Mouse (Mus musculus): Measurements from ENCODE around the gene Skiv2l. TPM values are rescaled to one million over a fixed set of nuclear protein-coding genes. Genes with fewer than 3 reads are reported as not detected.

The Skiv2l gene
- 4.8 and 9.8 TPM in 2 replicates for total RNA-seq (2015; ENCODE audit: low replicate concordance)
- 16.0 and 20.4 TPM in 2 replicates for total RNA-seq (2017; ENCODE audit: low replicate concordance)

GRCm38 (mm10) chr17:34849722-34850516 is at the start of gene Skiv2l, which contains the start of gene Nelfe:
Skiv2l (minus strand) TSS chr17:34850210.
Nelfe (plus strand) TSS chr17:34850391.
- peak; percentile 96 for ATAC-seq (replicated peaks; ENCODE audit: low FRiP score, poor library complexity, severe bottlenecking)

DNA sequence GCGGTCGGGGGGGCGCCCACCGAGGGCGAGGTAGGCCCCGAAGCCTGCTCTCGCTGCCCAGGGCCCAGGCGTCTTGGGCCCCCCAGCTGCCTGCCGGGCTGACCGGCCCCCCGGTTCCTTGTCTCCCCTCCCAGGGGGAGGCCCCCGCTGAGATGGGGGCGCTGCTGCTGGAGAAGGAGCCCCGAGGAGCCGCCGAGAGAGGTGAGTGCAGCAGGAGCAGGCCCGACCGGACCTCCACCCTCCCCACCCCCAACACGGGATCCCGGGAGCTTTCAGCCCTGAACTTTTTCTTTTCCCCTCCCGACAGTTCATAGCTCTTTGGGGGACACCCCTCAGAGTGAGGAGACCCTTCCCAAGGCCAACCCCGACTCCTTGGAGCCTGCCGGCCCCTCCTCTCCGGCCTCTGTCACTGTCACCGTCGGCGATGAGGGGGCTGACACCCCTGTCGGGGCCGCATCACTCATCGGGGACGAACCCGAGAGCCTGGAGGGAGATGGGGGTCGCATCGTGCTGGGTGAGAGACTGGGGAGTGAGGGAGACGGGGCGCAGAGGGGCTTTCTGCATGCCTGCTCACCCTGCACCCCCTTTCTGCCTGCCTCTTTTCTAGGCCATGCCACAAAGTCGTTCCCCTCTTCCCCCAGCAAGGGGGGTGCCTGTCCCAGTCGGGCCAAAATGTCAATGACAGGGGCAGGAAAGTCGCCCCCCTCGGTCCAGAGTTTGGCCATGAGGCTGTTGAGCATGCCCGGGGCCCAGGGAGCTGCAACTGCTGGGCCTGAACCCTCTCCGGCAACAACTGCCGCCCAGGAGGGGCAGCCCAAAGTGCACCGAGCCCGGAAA is 49.3 kb upstream of the Skiv2l start:
- ATAC-seq (replicated peaks; ENCODE audit: low FRiP score, poor library complexity, severe bottlenecking) = no peak

- no peak for ATAC-seq (replicated peaks; ENCODE audit: low FRiP score, poor library complexity, severe bottlenecking)
These were observed 48.7 kb upstream of the Skiv2l start for GRCm38 (mm10) chr17:34898706-34899052.

DNA sequence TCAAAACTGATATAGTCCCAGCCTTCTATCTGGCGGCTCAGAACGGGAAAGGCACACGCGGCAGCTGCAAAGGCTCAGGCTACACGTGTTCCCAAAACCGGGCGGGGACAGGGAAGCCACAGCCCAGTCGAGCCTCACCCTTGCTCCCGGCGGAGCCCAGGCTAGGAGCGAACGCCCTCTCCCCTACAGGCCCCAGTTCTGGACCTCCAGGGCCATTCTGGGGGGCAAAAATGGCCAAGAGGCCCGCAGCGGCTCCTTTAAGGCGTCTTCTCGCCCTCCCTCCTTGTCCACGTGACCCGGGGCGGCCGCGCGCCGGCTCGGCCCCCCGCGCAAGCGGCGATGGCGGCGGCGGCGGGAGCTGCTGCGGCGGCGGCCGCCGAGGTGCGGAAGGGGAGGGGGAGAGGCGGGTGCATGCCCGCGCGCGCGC is 48.2 kb upstream of the Skiv2l start, which contains the start of the genes C2 and Ehmt2:
Gene C2, minus strand, starts transcription at position 106 of the 427 bp plus-strand sequence.
Gene Ehmt2, plus strand, starts transcription at position 310 of the 427 bp plus-strand sequence.
- peak; percentile 60 for ATAC-seq (replicated peaks; ENCODE audit: low FRiP score, poor library complexity, severe bottlenecking)

DNA sequence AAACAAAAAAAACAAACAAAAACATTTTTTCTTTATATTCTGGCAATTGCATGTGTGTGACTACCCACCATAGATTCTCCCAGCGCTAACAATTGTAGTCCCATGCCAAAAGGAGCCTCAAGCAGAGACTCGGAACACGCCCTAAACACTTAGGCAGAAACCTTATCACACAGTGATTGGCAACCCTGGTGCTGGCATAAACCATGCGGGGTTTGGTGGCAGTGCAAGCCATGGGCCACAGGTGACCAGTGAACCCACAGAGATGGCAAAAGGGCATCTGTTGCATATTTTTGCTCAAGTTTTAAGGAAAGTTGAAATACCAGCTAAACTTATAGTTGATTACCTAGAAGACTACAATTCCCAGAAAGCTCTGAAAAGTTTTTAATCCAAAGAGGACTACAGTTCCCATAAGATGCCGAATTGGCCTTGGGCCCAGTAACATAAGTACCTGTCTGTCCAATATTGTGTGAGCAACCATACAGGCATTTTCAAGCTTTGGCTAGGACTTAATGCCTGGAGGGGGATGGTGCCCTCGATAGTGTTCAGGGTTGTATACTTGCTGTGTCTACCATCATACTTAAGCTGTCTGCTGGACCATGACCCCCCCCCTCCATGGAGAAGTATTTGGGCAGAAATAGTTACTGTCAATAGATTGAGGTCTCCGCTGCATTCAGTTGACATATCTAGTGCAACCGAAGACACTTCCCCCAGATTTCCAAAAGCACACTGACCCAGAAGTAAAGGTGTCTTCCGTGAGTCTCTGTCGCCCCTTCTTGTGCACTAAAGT is 47.6 kb upstream of the Skiv2l start:
- no peak for ATAC-seq (replicated peaks; ENCODE audit: low FRiP score, poor library complexity, severe bottlenecking)

GRCm38 (mm10) chr17:34896366-34896765 is 46.4 kb upstream of the Skiv2l start:
- no peak for ATAC-seq (replicated peaks; ENCODE audit: low FRiP score, poor library complexity, severe bottlenecking)

DNA sequence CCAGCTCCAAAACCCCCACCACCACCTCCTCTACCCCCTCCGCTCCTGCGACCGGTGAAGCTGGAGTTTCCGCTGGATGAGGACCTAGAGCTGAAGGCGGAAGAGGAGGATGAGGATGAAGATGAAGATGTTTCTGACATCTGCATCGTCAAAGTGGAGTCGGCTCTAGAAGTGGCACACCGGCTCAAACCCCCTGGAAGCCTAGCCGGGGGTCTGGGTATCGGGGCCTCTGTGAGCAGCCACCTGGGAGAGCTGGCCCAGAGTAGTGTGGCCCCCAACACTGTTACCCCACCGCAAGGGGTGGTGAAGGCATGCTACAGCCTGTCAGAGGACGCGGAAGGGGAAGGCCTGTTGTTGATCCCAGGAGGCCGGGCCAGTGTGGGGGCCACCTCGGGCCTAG is 45.7 kb upstream of the Skiv2l start:
- ATAC-seq (replicated peaks; ENCODE audit: low FRiP score, poor library complexity, severe bottlenecking) = no peak

DNA sequence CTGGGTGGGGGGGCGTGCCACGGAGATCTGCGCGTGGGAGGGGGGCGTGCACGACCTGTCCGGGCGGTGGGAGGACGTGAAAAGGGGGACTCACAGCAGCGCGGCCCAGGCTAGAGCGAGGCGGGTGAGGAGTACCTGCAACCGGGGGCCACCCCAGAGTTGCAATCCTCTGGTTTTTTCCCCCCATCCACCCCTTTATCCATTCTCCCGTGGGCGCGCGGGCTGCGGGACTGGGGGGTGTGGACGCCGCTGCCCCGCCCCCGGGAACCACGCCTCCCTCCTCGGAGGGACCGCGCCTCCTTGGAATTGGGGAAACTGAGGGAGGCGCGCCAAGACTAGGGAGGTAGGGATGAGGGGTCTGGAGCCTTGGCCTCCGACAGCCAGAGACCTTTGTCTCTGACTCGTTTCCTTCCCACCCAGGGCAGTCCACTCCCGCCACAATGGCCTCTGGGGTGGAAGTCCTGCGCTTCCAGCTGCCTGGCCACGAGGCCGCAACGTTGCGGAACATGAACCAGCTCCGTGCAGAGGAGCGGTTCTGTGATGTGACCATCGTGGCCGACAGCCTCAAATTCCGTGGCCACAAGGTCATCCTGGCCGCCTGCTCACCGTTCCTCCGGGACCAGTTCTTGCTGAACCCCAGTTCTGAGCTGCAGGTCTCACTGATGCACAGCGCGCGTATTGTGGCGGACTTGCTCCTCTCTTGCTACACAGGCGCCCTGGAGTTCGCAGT is 45.0 kb upstream of the Skiv2l start:
- no peak for ATAC-seq (replicated peaks; ENCODE audit: low FRiP score, poor library complexity, severe bottlenecking)

DNA sequence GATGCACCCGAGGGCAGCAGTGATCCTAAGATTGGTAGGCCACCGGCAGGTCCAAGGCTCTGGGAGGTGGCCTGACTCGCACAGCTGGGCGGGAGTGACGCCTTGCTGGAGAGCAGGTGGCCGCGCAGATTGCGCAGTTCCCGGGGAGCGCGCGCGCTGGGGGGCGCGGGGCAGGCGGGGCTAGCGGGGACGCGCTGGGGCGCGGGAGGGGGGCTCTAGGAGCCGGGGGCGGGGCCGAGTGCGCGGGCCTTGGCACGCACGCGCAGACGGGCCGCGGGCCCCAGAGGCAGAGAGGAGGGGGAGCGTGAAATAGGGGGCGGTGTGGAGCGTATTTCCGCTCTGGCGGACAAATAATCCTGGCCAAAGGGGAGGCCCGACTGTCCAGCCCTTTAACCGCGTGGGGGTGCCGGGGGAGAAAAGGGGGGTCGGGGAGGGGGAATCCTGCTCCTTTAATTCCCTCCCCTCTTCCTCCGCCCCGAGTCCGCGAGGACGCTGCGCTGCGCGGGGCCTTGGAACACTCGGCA is 44.1 kb upstream of the Skiv2l start:
- ATAC-seq (replicated peaks; ENCODE audit: low FRiP score, poor library complexity, severe bottlenecking) = peak; percentile 63

DNA sequence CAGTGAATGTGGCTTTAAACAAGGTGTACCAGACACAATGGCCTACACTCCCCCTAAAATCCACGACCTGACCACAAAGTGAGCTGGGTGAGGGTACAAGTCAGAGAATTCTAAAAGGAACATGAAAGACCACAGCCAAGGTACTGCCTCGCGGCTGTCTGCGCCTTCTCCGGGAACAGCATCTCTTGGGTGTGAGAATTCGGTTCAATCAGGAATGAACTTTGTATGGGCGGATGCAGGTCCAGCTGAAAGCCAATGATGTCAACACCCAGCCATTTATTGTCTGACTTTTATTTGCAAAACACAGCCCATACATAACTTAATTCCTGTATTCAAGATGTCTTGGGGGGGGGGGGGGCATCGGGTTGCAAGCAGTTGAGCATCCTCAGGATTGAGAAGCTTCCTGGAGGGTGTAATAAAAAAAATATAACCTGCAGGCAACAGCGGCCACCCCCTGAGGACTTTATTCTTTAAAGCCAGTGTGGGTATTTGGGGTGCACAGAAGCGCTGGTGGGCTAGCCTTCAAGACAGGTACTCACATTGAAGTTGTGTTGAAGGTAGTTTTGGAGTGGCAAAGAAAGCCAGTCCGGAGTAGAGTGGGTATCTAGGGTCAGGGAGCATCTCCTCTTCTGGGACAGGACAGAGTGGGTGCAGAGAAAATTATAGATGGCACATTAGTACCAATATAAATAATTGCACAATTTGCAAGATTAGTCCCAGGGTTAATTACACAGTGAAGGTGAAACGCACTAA is 43.2 kb upstream of the Skiv2l start:
- no peak for ATAC-seq (replicated peaks; ENCODE audit: low FRiP score, poor library complexity, severe bottlenecking)

DNA sequence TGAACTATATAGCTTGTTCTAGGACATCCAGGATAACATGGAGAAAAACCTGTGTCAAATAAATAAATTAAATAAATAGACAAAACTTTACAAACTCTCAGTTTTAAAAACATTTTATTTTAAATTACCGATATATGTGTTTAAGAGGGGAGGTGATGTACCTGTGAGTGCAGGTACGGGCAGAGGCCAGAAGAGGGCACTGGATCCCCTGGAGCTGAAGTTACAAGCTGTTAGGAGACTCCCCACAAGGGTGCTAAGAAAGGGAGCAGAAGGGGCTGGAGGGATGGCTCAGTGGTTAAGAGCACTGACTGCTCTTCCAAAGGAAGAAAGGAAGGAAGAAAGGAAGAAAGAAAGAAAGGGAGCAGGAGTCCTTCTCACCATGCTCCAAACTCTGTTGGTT is 41.4 kb upstream of the Skiv2l start:
- no peak for ATAC-seq (replicated peaks; ENCODE audit: low FRiP score, poor library complexity, severe bottlenecking)

- ATAC-seq (replicated peaks; ENCODE audit: low FRiP score, poor library complexity, severe bottlenecking) = no peak
These were observed 40.2 kb upstream of the Skiv2l start for GRCm38 (mm10) chr17:34890074-34890743.

DNA sequence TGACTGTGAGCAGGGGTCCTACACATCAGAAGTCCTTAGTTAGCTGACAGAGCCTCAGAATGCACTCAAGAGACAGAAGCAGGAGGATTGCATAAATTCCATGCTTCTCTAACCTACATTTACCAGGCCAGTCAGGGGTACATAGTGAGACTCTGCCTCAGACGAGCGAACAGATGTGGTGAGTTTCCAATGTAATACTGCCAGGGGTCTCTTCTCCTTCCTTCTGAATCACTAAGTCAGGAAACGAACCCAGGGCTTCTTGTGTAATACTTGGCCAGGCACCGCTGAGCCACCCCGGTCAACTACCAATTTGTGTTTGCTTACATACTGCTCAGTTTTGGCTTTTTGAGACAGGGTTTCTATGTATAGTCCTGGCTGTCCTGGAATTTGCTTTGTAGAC is 37.9 kb upstream of the Skiv2l start:
- ATAC-seq (replicated peaks; ENCODE audit: low FRiP score, poor library complexity, severe bottlenecking) = no peak

- no peak for ATAC-seq (replicated peaks; ENCODE audit: low FRiP score, poor library complexity, severe bottlenecking)
These were observed 35.6 kb upstream of the Skiv2l start for GRCm38 (mm10) chr17:34885615-34886014.

GRCm38 (mm10) chr17:34884704-34885103 is 34.7 kb upstream of the Skiv2l start:
- no peak for ATAC-seq (replicated peaks; ENCODE audit: low FRiP score, poor library complexity, severe bottlenecking)

- no peak for ATAC-seq (replicated peaks; ENCODE audit: low FRiP score, poor library complexity, severe bottlenecking)
These were observed 33.3 kb upstream of the Skiv2l start for GRCm38 (mm10) chr17:34883332-34883731.

DNA sequence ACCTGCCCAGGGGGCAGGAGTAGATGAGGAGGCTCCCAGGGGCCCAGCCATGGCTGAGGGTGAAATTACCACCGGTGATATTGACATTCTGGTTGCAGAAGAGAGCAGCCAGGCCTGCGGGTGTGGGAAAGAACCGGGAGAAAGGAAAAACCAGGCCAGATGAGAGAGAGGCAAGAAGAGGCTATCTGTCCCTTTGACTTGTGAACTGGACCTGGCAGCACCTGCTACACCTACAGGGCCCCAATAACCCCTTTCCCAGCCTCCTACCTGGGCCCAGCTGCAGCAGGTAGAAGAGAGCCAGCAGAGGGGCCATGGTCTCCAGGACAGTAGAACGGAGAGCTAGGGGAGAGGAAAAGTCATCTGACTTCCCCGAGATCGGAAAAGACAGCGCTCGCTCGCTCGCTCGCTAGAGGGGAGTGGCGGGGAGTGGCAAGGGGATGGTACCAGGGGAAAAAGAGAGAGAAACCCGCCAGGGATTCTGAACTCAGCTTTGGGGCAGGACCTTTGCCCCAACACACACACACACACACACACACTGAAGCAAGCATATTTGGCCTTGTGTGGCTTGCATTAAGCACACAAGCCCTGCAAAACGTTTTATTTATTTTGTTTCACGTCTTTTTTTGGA is 31.8 kb upstream of the Skiv2l start, which contains the start of gene Gm20547:
Gene Gm20547, minus strand, starts transcription at position 360 of the 628 bp plus-strand sequence.
- no peak for ATAC-seq (replicated peaks; ENCODE audit: low FRiP score, poor library complexity, severe bottlenecking)
